Mouse (Mus musculus) heart, embryonic 10.5 days (tissue): ENCODE data around the gene Coro7. TPM values are rescaled to one million over a fixed set of nuclear protein-coding genes. Genes with fewer than 3 reads are reported as not detected.
A peak's percentile ranks its signal among the peaks of the same experiment; 100 is the strongest.
"Not testable (repeated sequence)": the region's sequence is repeated elsewhere in the genome, so short reads cannot be mapped to it uniquely, and the experiment has no call there.

Source experiments
- DNase-seq: peaks from one replicate; pipeline ENCODE4 v3.0.0-alpha.2; 2017; ENCODE audit warnings: low spot score
- H3K27ac ChIP-seq: fragments of 300-500 bp; sonication (generic); 2 replicates; pipeline ENCODE4 v1.5.1; 2016; ENCODE audit warnings: mild to moderate bottlenecking
- H3K27me3 ChIP-seq: fragments of 300-500 bp; sonication (generic); 2 replicates; pipeline ENCODE4 v1.6.1; 2016; ENCODE audit warnings: mild to moderate bottlenecking; ENCODE audit not compliant: poor library complexity, insufficient read depth, severe bottlenecking
- H3K36me3 ChIP-seq: fragments of 300-500 bp; sonication (generic); 2 replicates; pipeline ENCODE4 v1.6.1; 2016; ENCODE audit warnings: mild to moderate bottlenecking, moderate library complexity
- H3K4me1 ChIP-seq: fragments of 300-500 bp; sonication (generic); 2 replicates; pipeline ENCODE4 v1.6.1; 2016; ENCODE audit warnings: mild to moderate bottlenecking
- H3K4me3 ChIP-seq: fragments of 300-500 bp; sonication (generic); 2 replicates; pipeline ENCODE4 v1.5.1; 2016; ENCODE audit warnings: mild to moderate bottlenecking, moderate library complexity
- H3K9me3 ChIP-seq: fragments of 300-500 bp; sonication (generic); 2 replicates; pipeline ENCODE4 v1.6.1; 2016; ENCODE audit warnings: mild to moderate bottlenecking, moderate library complexity
- WGBS: fragments of 180-500 bp; shearing (Covaris S2); methylation state at CpG from one replicate; pipeline ENCODE4 v1.1.7; 2016; 5-methylcytosine and 5-hydroxymethylcytosine counted together
- polyA plus RNA-seq: library from polyadenylated mRNA; unstranded; fragments of >200 nt; fragmentation: Nextera tagmentation; extraction: Ambion mirVana; gene quantifications from 2 replicates; pipeline ENCODE4 v1.2.1, GENCODE M21; 2016

Gene Coro7
- polyA plus RNA-seq, 1 experiment from 2014 or later: 22.7 TPM

DNA sequence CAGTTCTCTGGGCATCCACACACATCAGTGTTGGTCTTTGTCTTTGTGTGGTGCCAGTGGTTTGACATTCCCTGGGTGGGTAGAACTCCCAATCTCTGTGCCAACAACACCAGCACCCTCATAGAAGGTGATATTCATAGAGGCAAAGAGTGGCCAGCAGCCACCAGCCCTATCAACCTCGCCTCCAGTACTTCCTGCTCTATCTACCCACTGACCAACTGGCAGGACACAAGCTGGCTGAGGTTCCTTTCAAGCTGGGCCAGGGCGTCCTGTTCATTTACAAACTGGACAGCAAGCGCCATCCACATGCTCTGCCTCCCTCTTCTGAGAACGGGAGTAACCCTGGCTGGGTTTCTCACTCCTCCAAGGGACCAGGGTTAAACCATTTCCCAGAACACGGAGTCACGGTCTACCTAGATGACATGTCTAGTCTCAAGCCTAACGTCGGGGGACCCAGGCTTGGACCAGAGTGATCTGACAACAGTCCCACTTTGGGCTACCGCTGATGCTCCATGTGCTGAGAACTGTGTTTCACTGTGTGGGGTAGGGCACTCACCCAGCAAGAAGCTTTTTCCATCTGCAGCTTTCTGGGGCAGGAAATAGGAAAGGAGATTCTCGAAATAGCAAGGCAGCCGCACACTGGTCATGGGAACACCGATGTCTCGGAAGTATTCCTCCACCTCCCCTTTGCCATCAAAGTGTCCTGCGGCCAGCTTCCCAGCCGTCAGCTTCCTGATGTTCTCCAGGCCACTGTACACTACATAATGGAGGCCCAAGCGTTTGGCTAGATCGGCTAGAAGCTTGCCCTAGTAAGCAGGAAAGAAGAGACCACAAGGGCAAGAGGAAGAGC is 34.5 kb upstream of the Coro7 start:
- Histone ChIP-seq H3K36me3 (peaks cover 71% of the 10 kb centered on the region), H3K4me1 (peaks cover 4% of the 10 kb centered on the region; the same call in 1 of the 2 replicates), H3K4me3 (no peak overlapping the region), H3K27me3 (no peaks in the 10 kb centered on the region), H3K9me3 (no peaks in the 10 kb centered on the region), H3K27ac (no peak overlapping the region)
- 79% methylated on average over 17 of the region's 17 CpGs for WGBS
- DNase-seq: no peak

DNA sequence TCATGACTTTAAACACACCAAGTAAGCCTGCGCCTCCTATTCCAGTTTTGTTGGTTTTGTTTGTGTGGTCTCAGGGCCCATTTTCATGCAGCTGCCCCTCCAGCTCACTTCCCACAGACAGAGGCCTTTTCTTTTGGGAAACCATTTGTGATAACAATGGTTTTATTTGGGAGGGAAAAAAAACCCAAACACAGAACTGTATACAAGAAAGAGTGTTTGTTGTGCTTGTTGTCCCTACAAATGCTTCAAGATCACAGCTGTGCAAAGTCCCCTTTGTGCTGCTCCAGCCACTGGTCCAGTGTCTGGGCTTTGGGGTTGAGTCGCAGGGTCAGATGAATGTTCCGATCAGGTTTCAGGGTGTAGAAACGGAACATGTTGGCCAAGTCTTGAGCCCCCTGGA is 31.6 kb upstream of the Coro7 start:
- peaks cover 94% of the 10 kb centered on the region for H3K36me3 ChIP-seq
- WGBS: 94% methylated on average over 4 of the region's 4 CpGs
- no peak for DNase-seq
- H3K4me3 ChIP-seq: no peak overlapping the region
- no peaks in the 10 kb centered on the region for H3K4me1 ChIP-seq
- H3K27me3 ChIP-seq: no peaks in the 10 kb centered on the region
- no peaks in the 10 kb centered on the region for H3K9me3 ChIP-seq
- H3K27ac ChIP-seq: no peak overlapping the region

DNA sequence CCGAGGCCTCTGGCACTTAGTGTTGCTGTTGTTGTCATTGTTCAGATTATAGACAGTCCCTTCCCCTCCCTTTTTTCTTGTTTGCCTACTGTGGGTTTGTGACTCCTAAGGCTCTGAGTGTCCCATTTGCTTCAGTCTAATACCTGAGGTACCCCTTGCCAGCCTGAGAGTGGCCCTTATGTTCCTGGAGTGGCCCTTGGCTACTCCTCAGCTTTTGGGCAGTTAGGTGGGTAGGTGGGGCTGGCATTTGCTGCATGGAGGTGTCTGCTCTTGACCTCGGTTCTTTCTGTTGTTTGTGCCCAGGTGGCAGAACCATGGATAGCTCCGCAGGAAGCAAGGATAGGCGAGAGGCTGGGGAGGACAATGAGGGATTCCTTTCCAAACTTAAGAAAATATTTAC is 26.0 kb upstream of the Coro7 start:
- Histone ChIP-seq H3K36me3 (peaks cover 92% of the 10 kb centered on the region), H3K9me3 (no peaks in the 10 kb centered on the region), H3K27ac (no peak overlapping the region), H3K4me3 (no peak overlapping the region), H3K4me1 (no peaks in the 10 kb centered on the region), H3K27me3 (no peaks in the 10 kb centered on the region)
- 48% methylated on average over 4 of the region's 4 CpGs for WGBS
- DNase-seq: no peak

DNA sequence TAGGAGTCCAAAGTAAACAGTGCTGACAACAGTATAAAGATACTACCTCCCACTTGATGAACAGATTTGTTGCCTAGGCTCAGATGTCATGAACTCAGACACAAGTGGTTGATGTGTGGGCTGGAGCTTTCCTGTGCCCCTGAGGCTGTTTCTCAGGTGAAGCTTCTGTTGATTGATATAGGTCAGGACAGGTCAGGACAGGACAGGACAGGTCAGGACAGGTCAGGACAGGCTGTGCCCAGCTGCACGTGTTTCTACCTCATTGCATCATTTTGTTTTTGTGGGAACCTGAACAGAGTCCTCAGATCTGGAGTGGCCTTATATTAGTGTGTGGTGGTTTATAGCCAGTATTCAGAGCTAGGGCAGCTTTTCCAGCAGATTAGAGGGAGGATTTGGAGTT is 23.1 kb upstream of the Coro7 start:
- 71% methylated on average over 1 of the region's 1 CpGs for WGBS
- Histone ChIP-seq H3K36me3 (peaks cover 92% of the 10 kb centered on the region), H3K9me3 (no peaks in the 10 kb centered on the region), H3K4me3 (no peak overlapping the region), H3K4me1 (no peaks in the 10 kb centered on the region), H3K27me3 (no peaks in the 10 kb centered on the region), H3K27ac (no peak overlapping the region)
- DNase-seq: no peak

DNA sequence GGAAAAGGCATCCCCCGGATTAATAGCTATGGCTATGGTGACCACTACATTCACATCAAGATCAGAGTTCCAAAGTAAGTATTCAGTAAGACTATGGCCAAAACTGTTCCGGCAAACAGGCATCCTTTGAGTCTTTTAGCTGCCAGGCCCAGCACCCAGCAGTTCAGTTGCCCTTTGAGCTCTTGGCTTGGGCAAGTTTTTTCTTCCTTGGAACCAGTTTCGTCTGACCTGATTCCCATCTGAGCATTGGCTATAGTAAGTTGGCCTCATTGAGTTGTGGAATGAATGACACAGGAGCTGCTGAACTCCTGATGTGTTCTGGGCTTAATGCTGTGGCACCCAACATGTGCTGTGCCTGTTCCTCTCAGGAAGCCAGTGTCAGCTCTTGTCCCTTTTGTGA is 21.6 kb upstream of the Coro7 start:
- DNase-seq: no peak
- no peaks in the 10 kb centered on the region for H3K4me1 ChIP-seq
- 89% methylated on average over 3 of the region's 3 CpGs for WGBS

DNA sequence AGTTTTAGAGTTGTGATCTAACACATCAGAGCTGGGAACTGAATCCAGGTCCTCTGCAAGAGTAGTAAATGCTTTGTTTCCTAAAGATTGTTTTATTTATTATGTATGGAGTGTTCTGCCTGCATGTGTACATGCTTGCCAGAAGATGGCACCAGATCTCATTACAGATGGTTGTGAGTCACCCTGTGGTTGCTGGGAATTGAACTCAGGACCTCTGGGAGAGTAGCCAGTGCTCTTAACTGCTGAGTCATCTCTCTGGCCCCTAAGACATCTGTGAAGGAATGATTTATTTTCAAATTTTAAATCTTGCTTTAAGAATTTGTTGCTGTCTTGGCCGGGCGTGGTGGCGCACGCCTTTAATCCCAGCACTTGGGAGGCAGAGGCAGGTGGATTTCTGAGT is 9.8 kb upstream of the Coro7 start:
- WGBS: 96% methylated on average over 4 of the region's 4 CpGs

More for the DNA sequence above, 21.6 kb upstream of the Coro7 start:
- Histone ChIP-seq H3K9me3 (no peaks in the 10 kb centered on the region), H3K27me3 (no peaks in the 10 kb centered on the region), H3K36me3 (peaks cover 93% of the 10 kb centered on the region), H3K4me3 (no peak overlapping the region), H3K27ac (no peak overlapping the region)

DNA sequence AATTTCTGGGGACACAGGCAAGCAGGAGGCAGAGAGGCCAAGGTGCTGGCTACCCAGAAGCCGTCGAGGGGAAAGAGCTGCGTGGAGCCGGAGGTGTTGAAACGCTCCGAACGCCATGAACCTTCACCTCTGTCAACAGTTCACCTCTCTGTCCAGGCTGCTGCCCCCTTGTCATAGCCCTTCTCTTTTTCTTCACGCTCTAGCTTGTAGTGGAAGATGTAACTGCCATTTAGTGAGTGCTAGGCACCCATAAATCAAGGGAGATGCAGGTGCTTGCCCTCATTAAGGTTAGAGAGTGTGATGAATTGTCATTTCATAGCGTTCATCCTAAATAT is 4.8 kb upstream of the Coro7 start:
- H3K36me3 ChIP-seq: peaks cover 26% of the 10 kb centered on the region
- H3K4me1 ChIP-seq: peaks cover 16% of the 10 kb centered on the region; the same call in 1 of the 2 replicates
- no peak for DNase-seq
- H3K27me3 ChIP-seq: no peaks in the 10 kb centered on the region
- WGBS: 1% methylated on average over 9 of the region's 9 CpGs
- peak overlapping the region; percentile 81 for H3K4me3 ChIP-seq
- H3K9me3 ChIP-seq: no peaks in the 10 kb centered on the region
- peak overlapping the region; percentile 92 for H3K27ac ChIP-seq

More for the DNA sequence above, 9.8 kb upstream of the Coro7 start:
- DNase-seq, H3K27me3 ChIP-seq, H3K4me3 ChIP-seq, H3K27ac ChIP-seq, H3K9me3 ChIP-seq: not testable (repeated sequence)
- peaks cover 72% of the 10 kb centered on the region for H3K36me3 ChIP-seq
- peaks cover 12% of the 10 kb centered on the region; the same call in 1 of the 2 replicates for H3K4me1 ChIP-seq

DNA sequence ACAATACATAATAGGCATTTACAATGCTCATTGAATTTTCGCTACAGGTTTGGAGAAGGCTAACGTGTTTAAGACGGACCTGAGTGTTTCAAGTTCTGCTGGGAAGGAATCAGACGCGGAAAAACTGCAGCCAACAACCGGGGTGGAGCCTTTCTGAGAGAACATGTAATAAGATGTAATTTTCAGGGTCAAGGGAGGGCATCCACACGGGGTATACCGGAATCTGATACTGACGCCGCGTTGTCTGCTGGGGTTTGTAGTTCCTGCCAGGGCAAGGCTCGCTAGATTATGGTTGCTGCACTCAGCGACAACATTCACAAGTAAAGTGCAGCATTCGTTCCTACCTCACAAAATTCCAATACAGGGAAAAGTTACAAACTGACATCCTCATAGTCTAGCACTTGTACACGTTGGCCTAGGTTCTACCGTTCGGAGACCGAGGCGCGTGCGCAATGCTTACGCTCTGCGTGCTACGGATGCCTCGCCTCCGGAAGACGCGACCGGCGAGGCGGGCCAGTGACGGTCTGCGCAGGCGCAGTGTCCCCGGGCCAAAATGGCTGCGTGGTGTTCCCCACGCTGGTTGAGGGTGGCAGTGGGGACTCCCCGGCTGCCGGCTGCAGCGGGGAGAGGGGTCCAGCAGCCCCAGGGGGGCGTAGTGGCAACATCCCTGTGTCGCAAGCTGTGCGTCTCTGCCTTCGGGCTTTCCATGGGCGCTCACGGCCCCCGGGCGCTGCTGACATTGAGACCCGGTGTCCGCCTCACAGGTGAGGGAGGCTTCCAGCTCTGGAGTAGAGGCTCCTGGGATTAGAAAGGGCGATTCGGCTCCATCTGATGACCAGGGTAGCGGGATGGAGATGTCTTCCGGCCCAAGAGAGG is 4.2 kb upstream of the Coro7 start:
- peak; percentile 97 for DNase-seq
- Histone ChIP-seq H3K4me3 (peak overlapping the region; percentile 81), H3K27ac (peak overlapping the region; percentile 92), H3K9me3 (no peaks in the 10 kb centered on the region), H3K27me3 (no peaks in the 10 kb centered on the region), H3K4me1 (peaks cover 22% of the 10 kb centered on the region), H3K36me3 (peaks cover 20% of the 10 kb centered on the region)
- under 1% methylated on average over 54 of the region's 54 CpGs for WGBS

DNA sequence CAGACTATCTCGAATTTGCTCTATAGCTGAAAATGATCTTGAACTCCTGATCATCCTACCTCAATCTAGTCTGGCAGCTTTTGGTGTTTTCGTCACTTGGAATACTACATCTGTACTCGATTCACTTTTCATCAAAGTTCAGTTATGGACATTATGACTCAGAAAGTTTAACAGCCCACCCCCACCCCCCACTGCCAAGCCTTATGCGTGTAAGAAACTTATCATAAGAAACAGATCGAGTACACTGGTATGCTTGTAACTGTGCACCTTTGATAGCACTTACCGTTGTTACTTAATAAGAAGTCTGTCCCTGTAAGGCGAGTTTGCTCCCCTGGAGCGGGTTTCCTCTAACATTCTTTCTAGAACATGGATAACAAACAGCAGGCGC is 3.6 kb upstream of the Coro7 start:
- 30% methylated on average over 9 of the region's 9 CpGs for whole genome bisulfite sequencing
- H3K36me3 ChIP-seq: peaks cover 16% of the 10 kb centered on the region
- H3K4me1 ChIP-seq: peaks cover 28% of the 10 kb centered on the region
- peak overlapping the region; percentile 92 for H3K27ac ChIP-seq
- no peak for DNase-seq
- no peaks in the 10 kb centered on the region for H3K9me3 ChIP-seq
- H3K27me3 ChIP-seq: no peaks in the 10 kb centered on the region
- peak overlapping the region; percentile 81 for H3K4me3 ChIP-seq

DNA sequence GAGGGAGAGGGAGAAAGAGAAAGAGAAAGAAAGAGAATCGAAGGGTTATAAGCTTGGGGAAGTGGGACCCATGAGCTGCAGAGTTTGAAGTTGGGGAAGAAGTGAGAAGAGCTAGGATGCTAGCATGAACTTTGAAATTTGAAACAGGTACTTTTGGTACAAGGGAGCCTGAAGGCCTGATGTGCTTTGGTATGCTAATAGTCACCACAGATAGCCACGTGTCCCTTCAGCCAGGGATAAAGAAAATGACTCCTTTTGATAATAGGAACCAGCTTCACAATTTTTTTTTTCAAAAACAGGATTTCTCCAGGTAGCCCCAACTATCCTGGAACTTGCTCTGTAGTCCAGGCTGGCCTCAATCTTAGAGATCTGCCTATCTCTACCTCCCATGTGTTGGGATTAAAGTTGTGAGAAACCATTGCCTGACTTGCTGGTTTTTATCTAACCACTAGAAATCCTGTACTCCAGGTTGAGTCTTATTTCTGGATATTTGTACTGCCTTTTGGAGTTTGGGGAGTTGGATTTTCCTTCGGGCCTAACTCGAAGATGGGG is 3.1 kb upstream of the Coro7 start:
- H3K36me3 ChIP-seq: peaks cover 11% of the 10 kb centered on the region
- H3K4me3 ChIP-seq: peak overlapping the region; percentile 81; the same call in 1 of the 2 replicates
- no peaks in the 10 kb centered on the region for H3K9me3 ChIP-seq
- WGBS: 69% methylated on average over 4 of the region's 4 CpGs
- H3K27ac ChIP-seq: 0 out of 2 replicates have a peak overlapping the region, but pooled peaks have one; percentile 92
- no peaks in the 10 kb centered on the region for H3K27me3 ChIP-seq
- peaks cover 33% of the 10 kb centered on the region for H3K4me1 ChIP-seq
- no peak for DNase-seq

DNA sequence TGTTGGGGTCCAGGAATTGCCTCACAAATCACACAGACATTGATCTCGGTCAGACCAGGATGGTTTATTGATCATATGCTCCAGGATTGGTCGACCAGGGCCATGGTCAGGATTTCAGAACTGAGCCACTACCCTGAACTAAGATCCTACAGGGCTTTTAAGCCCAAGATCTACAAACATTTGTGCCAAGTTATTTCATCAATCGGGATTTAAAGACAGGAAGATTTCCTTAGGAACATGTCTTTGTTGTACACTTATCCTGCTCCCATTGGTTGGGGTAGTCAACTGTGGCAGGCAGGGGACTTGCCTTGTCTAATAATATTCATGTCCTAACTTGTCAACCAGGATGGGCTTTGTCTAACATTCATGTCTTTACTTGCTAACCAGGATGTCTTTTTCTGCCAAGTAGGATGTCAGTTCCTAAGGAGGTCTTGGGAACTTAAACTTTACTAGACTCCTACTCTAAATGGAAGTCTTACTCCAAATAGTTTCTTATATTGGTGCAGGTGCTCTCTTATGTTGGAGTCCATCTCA is 1.4 kb upstream of the Coro7 start:
- peaks cover 33% of the 10 kb centered on the region for H3K4me1 ChIP-seq
- not testable (repeated sequence) for H3K9me3 ChIP-seq, H3K27ac ChIP-seq, H3K36me3 ChIP-seq, H3K4me3 ChIP-seq, DNase-seq, H3K27me3 ChIP-seq
- 78% methylated on average over 3 of the region's 3 CpGs for WGBS

DNA sequence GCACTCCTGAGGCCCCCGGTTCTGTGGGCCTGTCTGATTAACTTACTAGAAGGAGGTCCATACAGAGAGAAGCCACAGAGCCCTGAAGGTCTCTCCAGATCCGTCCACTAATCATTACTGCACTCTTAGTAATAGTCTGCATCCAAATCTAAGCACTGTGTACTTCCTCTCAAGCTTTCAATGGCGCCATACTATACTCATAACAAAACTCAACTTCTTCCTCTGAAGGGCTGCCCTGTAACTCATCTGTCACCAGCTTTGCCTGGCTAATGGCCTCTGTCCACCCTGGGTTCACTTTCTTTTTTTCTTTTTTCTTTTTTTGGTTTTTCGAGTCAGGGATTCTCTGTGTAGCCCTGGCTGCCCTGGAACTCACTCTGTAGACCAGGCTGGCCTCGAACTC is 1.5 kb downstream of the Coro7 start:
- WGBS: 62% methylated on average over 5 of the region's 5 CpGs
- Histone ChIP-seq H3K4me3 (no peak overlapping the region; the same call in 1 of the 2 replicates), H3K9me3 (no peaks in the 10 kb centered on the region), H3K36me3 (peaks cover 27% of the 10 kb centered on the region), H3K4me1 (peaks cover 21% of the 10 kb centered on the region), H3K27ac (no peak overlapping the region), H3K27me3 (no peaks in the 10 kb centered on the region)
- DNase-seq: no peak
